Mouse (Mus musculus): Measurements from ENCODE around the gene Fam180a. TPM values are rescaled to one million over a fixed set of nuclear protein-coding genes. Genes with fewer than 3 reads are reported as not detected.

Fam180a gene
- polyA plus RNA-seq (2012), result not detected in 2 replicates

DNA sequence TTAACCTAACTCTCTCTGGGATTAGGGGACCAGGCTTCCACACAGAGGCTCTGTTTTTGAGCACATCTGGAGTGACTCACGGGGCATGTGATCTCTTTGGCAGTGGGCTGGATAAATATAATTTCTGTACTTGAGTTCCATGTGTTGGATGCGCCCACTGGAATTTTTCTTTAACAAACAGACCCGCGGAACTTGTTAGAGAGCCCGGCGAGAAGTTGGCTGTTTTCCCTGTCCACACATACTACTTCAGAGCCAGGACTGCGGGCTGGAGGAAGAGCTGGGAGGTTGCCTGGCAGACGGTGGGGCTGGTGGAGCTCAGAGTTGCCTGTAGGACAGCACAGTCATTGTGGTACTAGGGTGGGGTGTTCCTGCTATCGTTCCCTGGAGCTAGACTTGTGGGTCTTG is at the start of gene Fam180a:
Gene Fam180a, minus strand, starts transcription at position 31 of the 405 bp plus-strand sequence.

DNA sequence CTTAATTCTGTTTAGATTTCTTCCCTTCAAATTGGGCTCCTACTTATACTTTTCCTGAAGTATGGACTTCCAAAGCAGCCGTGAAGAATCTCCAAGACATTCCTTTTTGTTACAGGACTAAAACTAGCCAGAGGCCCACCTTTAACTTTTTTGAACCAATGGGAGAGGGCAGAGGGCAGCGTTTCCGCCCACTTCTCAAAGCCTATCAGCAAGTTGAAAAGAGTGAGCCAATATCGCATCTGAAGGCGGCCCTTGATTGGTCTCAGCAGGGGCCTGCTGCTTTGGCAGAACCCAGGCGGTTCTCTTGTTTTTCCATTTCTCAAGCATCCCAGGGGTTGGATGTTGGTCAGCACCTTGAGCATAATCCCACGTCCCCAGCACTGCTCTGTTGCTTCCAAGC is 17.9 kb downstream of the Fam180a start, which contains the start of gene Slc13a4:
Gene Slc13a4, minus strand, starts transcription at position 95 of the 400 bp plus-strand sequence.

Other genes with a start within 250 kb of the Fam180a start
- gene Cnot4, start 192.4 kb downstream of the Fam180a start, polyA plus RNA-seq (2012), result 4.2 and 5.4 TPM in 2 replicates
- gene Nup205, start 148.7 kb downstream of the Fam180a start, polyA plus RNA-seq (2012), result 4.2 and 4.8 TPM in 2 replicates
- gene Slc13a4, start 18.0 kb downstream of the Fam180a start, polyA plus RNA-seq (2012), result not detected in 2 replicates
- gene Mtpn, start 213.7 kb upstream of the Fam180a start, polyA plus RNA-seq (2012), result 386 and 439 TPM in 2 replicates

Data from megakaryocyte-erythroid progenitor cell, adult 5 weeks (primary cell).